ENCODE assay signal across 10 mouse cellular contexts in the genomic region with DNA sequence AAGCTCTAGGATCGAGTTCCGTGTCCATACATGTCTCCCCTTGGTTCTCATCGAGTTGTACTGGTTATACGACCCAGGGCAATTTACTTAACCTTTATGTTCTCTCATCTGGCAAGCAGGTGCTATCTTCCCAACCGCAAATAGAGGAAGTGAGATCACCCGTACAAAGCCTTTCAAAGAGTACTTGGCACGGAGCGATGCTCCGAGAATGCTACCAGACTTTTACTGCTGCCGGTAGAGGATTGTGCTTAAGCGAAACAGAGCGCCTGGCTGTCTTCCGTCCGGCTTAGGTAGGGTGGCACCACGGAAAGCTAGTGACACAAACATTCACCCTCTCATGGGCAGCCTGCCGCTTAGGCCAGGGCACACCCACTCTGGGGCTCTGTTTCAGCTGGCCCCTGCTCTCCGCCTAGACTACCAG. TPM values are rescaled to one million over a fixed set of nuclear protein-coding genes. Genes with fewer than 3 reads are reported as not detected.
DNase-seq lines count a peak whose midpoint lies in the region; ATAC-seq and TF ChIP-seq lines count a peak whose summit lies in the region.
"Had no signal": no experiment of that assay in that cellular context is flagged by ENCODE, and none has a peak within 500 bp of the region (broad histone marks: within the 10 kb centered on the region; RNA-seq: fewer than 3 reads in every experiment).

No protein-coding gene starts in this region.

- H3K9me3 ChIP-seq in heart, embryonic 10.5 days: no peaks in the 10 kb centered on the region
- no peaks in the 10 kb centered on the region for H3K9me3 ChIP-seq in stomach, embryonic 16.5 days (replicated peaks; ENCODE audit: control insufficient read depth, low read length)
- no peaks in the 10 kb centered on the region for H3K9me3 ChIP-seq in forebrain, embryonic 11.5 days (ENCODE audit: control insufficient read depth, low read length)

- 85% methylated on average over 17 of the region's 17 CpGs for WGBS in heart, embryonic 10.5 days
- 69% methylated on average over 17 of the region's 17 CpGs for WGBS in stomach, embryonic 16.5 days
- 89% methylated on average over 17 of the region's 17 CpGs for WGBS in forebrain, embryonic 11.5 days

- intact Hi-C loops in gastrocnemius, postnatal 36 days (cut with DNase I): no loop called here

- no peaks in the 10 kb centered on the region for H3K4me1 ChIP-seq in heart, embryonic 10.5 days
- H3K4me1 ChIP-seq in stomach, embryonic 16.5 days (ENCODE audit: control insufficient read depth, insufficient read depth, low read length): no peaks in the 10 kb centered on the region
- no peaks in the 10 kb centered on the region for H3K4me1 ChIP-seq in forebrain, embryonic 11.5 days (replicated peaks; ENCODE audit: control insufficient read depth, insufficient read depth, low read length)

- H3K9ac ChIP-seq in stomach, embryonic 16.5 days (ENCODE audit: low read length): no peak overlapping the region
- H3K9ac ChIP-seq in forebrain, embryonic 11.5 days (ENCODE audit: low read length): no peak overlapping the region

- H3K27me3 ChIP-seq in heart, embryonic 10.5 days (ENCODE audit: insufficient read depth, poor library complexity, severe bottlenecking): no peaks in the 10 kb centered on the region
- H3K27me3 ChIP-seq in stomach, embryonic 16.5 days (ENCODE audit: control insufficient read depth, insufficient read depth, low read length): no peaks in the 10 kb centered on the region
- no peaks in the 10 kb centered on the region for H3K27me3 ChIP-seq in forebrain, embryonic 11.5 days (ENCODE audit: control insufficient read depth, insufficient read depth, low read length)

- H3K4me3 ChIP-seq in heart, embryonic 10.5 days: no peak overlapping the region
- no peak overlapping the region for H3K4me3 ChIP-seq in stomach, embryonic 16.5 days (replicated peaks; ENCODE audit: low read length)
- no peak overlapping the region for H3K4me3 ChIP-seq in forebrain, embryonic 11.5 days (ENCODE audit: low read depth, low read length)
- H3K4me3 ChIP-seq in layer of hippocampus, adult 2 months: no peak overlapping the region

- no peak for TF ChIP-seq CTCF in layer of hippocampus, adult 2 months (conservative IDR thresholded peaks at IDR 0.05)

- H3K36me3 ChIP-seq in heart, embryonic 10.5 days: no peaks in the 10 kb centered on the region
- no peaks in the 10 kb centered on the region for H3K36me3 ChIP-seq in stomach, embryonic 16.5 days (ENCODE audit: control insufficient read depth, insufficient read depth, low read length)
- H3K36me3 ChIP-seq in forebrain, embryonic 11.5 days (ENCODE audit: control insufficient read depth, insufficient read depth, low read length): no peaks in the 10 kb centered on the region

- peak; percentile 11 to 35 for DNase-seq in heart, adult 18-20 months
- no peak for DNase-seq in heart, embryonic 10.5 days (ENCODE audit: low spot score)
- DNase-seq in CD4-positive, CD25-positive, alpha-beta regulatory T cell, adult 2 months (ENCODE audit: low read depth, low spot score): peak; percentile 57
- DNase-seq in gastrocnemius, postnatal 36 days: peak; percentile 33
- DNase-seq in forebrain, embryonic 11.5 days (ENCODE audit: low spot score): no peak
- no peak for DNase-seq in layer of hippocampus, adult 2 months (ENCODE audit: low spot score in 2 of 2)
- DNase-seq in frontal cortex, postnatal 14 days (ENCODE audit: low spot score in 2 of 2): no peak
- DNase-seq: cerebellum, adult 9-10 months; lung, postnatal 10 days had no signal

- H3K27ac ChIP-seq in heart, embryonic 10.5 days: no peak overlapping the region
- peak overlapping the region; percentile 12; the same call in 1 of the 2 replicates for H3K27ac ChIP-seq in stomach, embryonic 16.5 days (ENCODE audit: low read length)
- H3K27ac ChIP-seq in forebrain, embryonic 11.5 days (ENCODE audit: low read depth, low read length): no peak overlapping the region
- no peak overlapping the region for H3K27ac ChIP-seq in layer of hippocampus, adult 2 months

- peak; percentile 53; the same call in 1 of the 2 replicates for ATAC-seq in stomach, embryonic 16.5 days (ENCODE audit: insufficient read depth, low FRiP score)
- no peak for ATAC-seq in forebrain, embryonic 11.5 days (replicated peaks; ENCODE audit: low FRiP score)

- H3K4me2 ChIP-seq in stomach, embryonic 16.5 days (ENCODE audit: low read depth, low read length): no peak overlapping the region
- no peak overlapping the region for H3K4me2 ChIP-seq in forebrain, embryonic 11.5 days (ENCODE audit: low read depth, low read length, severe bottlenecking)

RNA-seq across cellular contexts. Expression of gene Ccdc6, which starts 57.0 kb away (rescaled TPM):
- 10 to 100 TPM; 27.9 to 28.6 TPM for total RNA-seq in heart, adult 18-20 months (2021)
- polyA plus RNA-seq in heart, embryonic 10.5 days (2016; fragmentation: Nextera tagmentation; extraction: Ambion mirVana): 14.6 and 16.0 TPM in 2 replicates
- total RNA-seq in gastrocnemius, postnatal 36 days (2021): 100 to 1,000 TPM; 100 to 121 TPM
- polyA plus RNA-seq in stomach, embryonic 16.5 days (2015; fragmentation: Nextera tagmentation; extraction: Ambion mirVana): 13.1 and 13.8 TPM in 2 replicates
- polyA plus RNA-seq in forebrain, embryonic 11.5 days (2014; fragmentation: Nextera tagmentation; extraction: Ambion mirVana): 17.6 and 19.4 TPM in 2 replicates
- total RNA-seq in layer of hippocampus, adult 2 months (2021): 10 to 100 TPM; 60.5 to 65.6 TPM

Comparison
In these comparisons a context has a peak if more than half of its experiments do, and no peak if none do; other contexts are left out.
1. DNase-seq: peak in heart, adult 18-20 months (2 of 2), CD4-positive, CD25-positive, alpha-beta regulatory T cell, adult 2 months (single experiment) and gastrocnemius, postnatal 36 days (2 of 2); none in heart, embryonic 10.5 days (single experiment), forebrain, embryonic 11.5 days (single experiment), layer of hippocampus, adult 2 months (0 of 2) and frontal cortex, postnatal 14 days (0 of 2).